Mouse (Mus musculus) liver, adult 2 months (tissue): ENCODE results near the gene Gm28305. TPM values are rescaled to one million over a fixed set of nuclear protein-coding genes. Genes with fewer than 3 reads are reported as not detected.

Experiments
- DNase-seq: peaks from one replicate; pipeline ENCODE4 v3.0.0-alpha.2; 2011; ENCODE audit warnings: low read depth, low spot score; ENCODE audit errors: extremely low read depth
- H3K27ac ChIP-seq: fragments of 200-500 bp; replicated peaks from 2 replicates; pipeline ENCODE4 v1.5.1; 2012; ENCODE audit warnings: low read depth, mild to moderate bottlenecking, control low read depth, inconsistent platforms, low read length; ENCODE audit not compliant: insufficient read depth
- H3K27me3 ChIP-seq: fragments of 200-500 bp; 2 replicates; pipeline ENCODE4 v1.6.1; 2012; ENCODE audit warnings: mild to moderate bottlenecking, moderate library complexity, low read length, inconsistent platforms; ENCODE audit not compliant: control insufficient read depth, insufficient read depth
- H3K36me3 ChIP-seq: fragments of 200-500 bp; 2 replicates; pipeline ENCODE4 v1.6.1; 2012; ENCODE audit warnings: low read length, inconsistent platforms; ENCODE audit not compliant: control insufficient read depth, insufficient read depth
- H3K4me1 ChIP-seq: fragments of 200-500 bp; 2 replicates; pipeline ENCODE4 v1.6.1; 2011; ENCODE audit warnings: low read length; ENCODE audit not compliant: control insufficient read depth, insufficient read depth
- H3K4me3 ChIP-seq: fragments of 200-500 bp; 2 replicates; pipeline ENCODE4 v1.5.1; 2011; ENCODE audit warnings: low read depth, mild to moderate bottlenecking, control low read depth, low read length, moderate library complexity; ENCODE audit not compliant: insufficient read depth
- H3K79me2 ChIP-seq: fragments of 200-500 bp; 2 replicates; pipeline ENCODE4 v1.6.1; 2012; ENCODE audit warnings: inconsistent platforms, mild to moderate bottlenecking, low read length, moderate library complexity; ENCODE audit not compliant: control insufficient read depth, insufficient read depth
- H3K9ac ChIP-seq: fragments of 200-500 bp; 2 replicates; pipeline ENCODE4 v1.6.1; 2012; ENCODE audit warnings: low read depth, mild to moderate bottlenecking, control low read depth, inconsistent platforms, low read length
- CTCF ChIP-seq: fragments of 200-500 bp; IDR thresholded peaks from 2 replicates; pipeline ENCODE4 v1.5.1; 2011; ENCODE audit warnings: low read depth, low read length, control low read depth
- POLR2A ChIP-seq: fragments of 200-500 bp; IDR thresholded peaks from 2 replicates; pipeline ENCODE4 v1.6.1; 2011; ENCODE audit warnings: low read length, control low read depth; ENCODE audit not compliant: insufficient read depth; ENCODE audit errors: extremely low read depth
- WGBS: fragments of 180-500 bp; shearing (Covaris S2); methylation state at CpG from one replicate; pipeline ENCODE4 v1.1.7; 2018; 5-methylcytosine and 5-hydroxymethylcytosine counted together
- polyA plus RNA-seq: library from polyadenylated mRNA; depleted of rRNA; stranded (reverse); fragments of >200 nt; gene quantifications from 2 replicates; pipeline ENCODE4 v1.2.3, GENCODE M21; 2012; rRNA removed
- total RNA-seq: library from RNA; depleted of rRNA; stranded (reverse); fragments of >200 nt; gene quantifications from 2 replicates; pipeline ENCODE4 v1.2.3, GENCODE M21; 2014; rRNA removed

Gm28305 gene
- not detected in 2 replicates for total RNA-seq
- not detected in 2 replicates for polyA plus RNA-seq

- WGBS = 52% methylated on average over 2 of the region's 2 CpGs
- H3K4me3 ChIP-seq = peak within 1 kb of the TSS; percentile 15; the same call in 1 of the 2 replicates
- TF ChIP-seq POLR2A (no peak), CTCF (no peak)
- H3K79me2 ChIP-seq = no peaks in the 10 kb centered on the region
- H3K9ac ChIP-seq = no peak within 1 kb of the TSS
- no peak within 1 kb of the TSS for H3K27ac ChIP-seq
- no peak for DNase-seq
- H3K4me1 ChIP-seq = peaks cover 5% of the 10 kb centered on the region; the same call in 1 of the 2 replicates
- H3K36me3 ChIP-seq = peaks cover 23% of the 10 kb centered on the region
- no peaks in the 10 kb centered on the region for H3K27me3 ChIP-seq
Measured at GRCm38 (mm10) chr9:104040362-104040761, at the start of gene Gm28305. Gene Gm28305, plus strand, starts transcription at chr9:104040662.

GRCm38 (mm10) chr9:103996496-103996895, 44.0 kb upstream of the Gm28305 start:
- H3K27me3 ChIP-seq = no peaks in the 10 kb centered on the region
- H3K4me1 ChIP-seq = peaks cover 11% of the 10 kb centered on the region
- no peaks in the 10 kb centered on the region for H3K79me2 ChIP-seq
- DNase-seq = peak; percentile 35
- no peaks in the 10 kb centered on the region for H3K36me3 ChIP-seq
- WGBS = 7% methylated on average over 2 of the region's 2 CpGs
- peak; percentile 37; the same call in 1 of the 2 replicates for TF ChIP-seq CTCF
- no peak for TF ChIP-seq POLR2A
- H3K27ac ChIP-seq = no peak overlapping the region
- no peak overlapping the region for H3K4me3 ChIP-seq
- H3K9ac ChIP-seq = no peak overlapping the region

- TF ChIP-seq POLR2A (no peak), CTCF (no peak)
- Histone ChIP-seq H3K79me2 (no peaks in the 10 kb centered on the region; the same call in 1 of the 2 replicates), H3K36me3 (no peaks in the 10 kb centered on the region; the same call in 1 of the 2 replicates), H3K9ac (no peak overlapping the region), H3K27ac (peak overlapping the region; percentile 76), H3K27me3 (no peaks in the 10 kb centered on the region), H3K4me1 (peaks cover 14% of the 10 kb centered on the region), H3K4me3 (no peak overlapping the region)
- 6% methylated on average over 3 of the region's 3 CpGs for WGBS
- DNase-seq = peak; percentile 91
Measured at GRCm38 (mm10) chr9:104000601-104001000, 39.9 kb upstream of the Gm28305 start.

- peak; percentile 99 for DNase-seq
- Histone ChIP-seq H3K36me3 (no peaks in the 10 kb centered on the region; the same call in none of the 2 replicates), H3K9ac (peak within 1 kb of the TSS; percentile 62), H3K79me2 (no peaks in the 10 kb centered on the region; the same call in 1 of the 2 replicates), H3K4me3 (peak within 1 kb of the TSS; percentile 68), H3K27me3 (no peaks in the 10 kb centered on the region), H3K27ac (peak within 1 kb of the TSS; percentile 94), H3K4me1 (peaks cover 14% of the 10 kb centered on the region)
- TF ChIP-seq CTCF (no peak), POLR2A (peak; percentile 70)
- under 1% methylated on average over 55 of the region's 55 CpGs for WGBS
Measured at GRCm38 (mm10) chr9:104001921-104002859, 38.3 kb upstream of the Gm28305 start, which contains the start of gene Nphp3. Gene Nphp3, plus strand, starts transcription at chr9:104002544.

- Histone ChIP-seq H3K4me1 (peaks cover 14% of the 10 kb centered on the region), H3K27ac (peak overlapping the region; percentile 47), H3K79me2 (no peaks in the 10 kb centered on the region; the same call in 1 of the 2 replicates), H3K4me3 (peak overlapping the region; percentile 68), H3K9ac (peak overlapping the region; percentile 62), H3K36me3 (no peaks in the 10 kb centered on the region; the same call in none of the 2 replicates), H3K27me3 (no peaks in the 10 kb centered on the region)
- peak; percentile 70 for DNase-seq
- 1% methylated on average over 37 of the region's 37 CpGs for WGBS
- TF ChIP-seq CTCF = peak; percentile 83
- no peak for TF ChIP-seq POLR2A
Measured at GRCm38 (mm10) chr9:104002913-104003330, 37.5 kb upstream of the Gm28305 start.
